Mouse (Mus musculus) hindbrain, embryonic 16.5 days (tissue): Measurements from ENCODE around the gene Arv1. TPM values are rescaled to one million over a fixed set of nuclear protein-coding genes. Genes with fewer than 3 reads are reported as not detected.

Source experiments
- ATAC-seq: fragments of 200-750 bp; cut with Nextera tagmentation; 2 replicates; pipeline ENCODE4 v1.8.0; 2017; ENCODE audit warnings: moderate TSS enrichment, moderate library complexity
- H3K27ac ChIP-seq: fragments of 300-500 bp; sonication (generic); 2 replicates; pipeline ENCODE4 v1.5.1; 2014; ENCODE audit warnings: low read depth, mild to moderate bottlenecking, control low read depth, low read length, moderate library complexity
- H3K27me3 ChIP-seq: fragments of 300-500 bp; sonication (generic); replicated peaks from 2 replicates; pipeline ENCODE4 v1.6.1; 2014; ENCODE audit warnings: low read length; ENCODE audit not compliant: control insufficient read depth, insufficient read depth
- H3K36me3 ChIP-seq: fragments of 300-500 bp; sonication (generic); 2 replicates; pipeline ENCODE4 v1.6.1; 2014; ENCODE audit warnings: mild to moderate bottlenecking, low read length, moderate library complexity, mixed read lengths; ENCODE audit not compliant: control insufficient read depth, insufficient read depth
- H3K4me1 ChIP-seq: fragments of 300-500 bp; sonication (generic); 2 replicates; pipeline ENCODE4 v1.6.1; 2014; ENCODE audit warnings: low read depth, low read length; ENCODE audit not compliant: control insufficient read depth, insufficient read depth
- H3K4me2 ChIP-seq: fragments of 300-500 bp; sonication (generic); 2 replicates; pipeline ENCODE4 v1.6.1; 2014; ENCODE audit warnings: mild to moderate bottlenecking, low read length, control low read depth, moderate library complexity
- H3K4me3 ChIP-seq: fragments of 300-500 bp; sonication (generic); 2 replicates; pipeline ENCODE4 v1.5.1; 2014; ENCODE audit warnings: mild to moderate bottlenecking, low read length, control low read depth, moderate library complexity
- H3K9ac ChIP-seq: fragments of 300-500 bp; sonication (generic); 2 replicates; pipeline ENCODE4 v1.6.1; 2014; ENCODE audit warnings: low read depth, mild to moderate bottlenecking, control low read depth, low read length, moderate library complexity
- H3K9me3 ChIP-seq: fragments of 300-500 bp; sonication (generic); 2 replicates; pipeline ENCODE4 v1.6.1; 2014; ENCODE audit warnings: mild to moderate bottlenecking, low read length, moderate library complexity; ENCODE audit not compliant: control insufficient read depth
- WGBS: fragments of 180-500 bp; shearing (Covaris S2); extraction: QIAGEN DNeasy Blood & Tissue Kit; methylation state at CpG from one replicate; pipeline ENCODE4 v1.1.7; 2014; 5-methylcytosine and 5-hydroxymethylcytosine counted together
- polyA plus RNA-seq: library from polyadenylated mRNA; unstranded; fragments of >200 nt; fragmentation: Nextera tagmentation; extraction: Ambion mirVana; gene quantifications from 2 replicates; pipeline ENCODE4 v1.2.1, GENCODE M21; 2015

The Arv1 gene
- polyA plus RNA-seq, result 32.1 and 33.6 TPM in 2 replicates

- under 1% methylated on average over 59 of the region's 59 CpGs for WGBS
- no peaks in the 10 kb centered on the region for H3K9me3 ChIP-seq
- H3K9ac ChIP-seq, result peak within 1 kb of the TSS; percentile 91
- no peaks in the 10 kb centered on the region; the same call in 1 of the 2 replicates for H3K36me3 ChIP-seq
- peak within 1 kb of the TSS; percentile 82 for H3K4me2 ChIP-seq
- ATAC-seq, result peak; percentile 99
- peak within 1 kb of the TSS; percentile 81 for H3K4me3 ChIP-seq
- H3K27me3 ChIP-seq, result no peaks in the 10 kb centered on the region
- peaks cover 18% of the 10 kb centered on the region for H3K4me1 ChIP-seq
- peak within 1 kb of the TSS; percentile 71 for H3K27ac ChIP-seq
Observed at GRCm38 (mm10) chr8:124721862-124722515, at the start of gene Arv1, which contains the start of gene Ttc13. Gene Arv1 (plus strand): TSS chr8:124722139. Gene Ttc13 (minus strand): TSS chr8:124721983.

- no peak overlapping the region for H3K4me2 ChIP-seq
- H3K27ac ChIP-seq, result no peak overlapping the region
- no peak for ATAC-seq
- peaks cover 4% of the 10 kb centered on the region for H3K4me1 ChIP-seq
- no peak overlapping the region for H3K4me3 ChIP-seq
- H3K9ac ChIP-seq, result no peak overlapping the region
- 96% methylated on average over 2 of the region's 2 CpGs for WGBS
- H3K36me3 ChIP-seq, result peaks cover 4% of the 10 kb centered on the region; the same call in 1 of the 2 replicates
- H3K27me3 ChIP-seq, result no peaks in the 10 kb centered on the region
- no peaks in the 10 kb centered on the region for H3K9me3 ChIP-seq
Observed at GRCm38 (mm10) chr8:124672345-124672744, 49.6 kb upstream of the Arv1 start.

- Histone ChIP-seq H3K4me3 (no peak overlapping the region), H3K9me3 (no peaks in the 10 kb centered on the region), H3K4me1 (peaks cover 4% of the 10 kb centered on the region), H3K4me2 (no peak overlapping the region), H3K36me3 (peaks cover 13% of the 10 kb centered on the region), H3K27me3 (no peaks in the 10 kb centered on the region), H3K9ac (peak overlapping the region; percentile 33), H3K27ac (peak overlapping the region; percentile 67; the same call in 1 of the 2 replicates)
- ATAC-seq, result peak; percentile 21; the same call in 1 of the 2 replicates
- WGBS, result 92% methylated on average over 4 of the region's 4 CpGs
Observed at GRCm38 (mm10) chr8:124676661-124677060, 45.3 kb upstream of the Arv1 start.

GRCm38 (mm10) chr8:124677078-124677477, 44.9 kb upstream of the Arv1 start:
- Histone ChIP-seq H3K4me1 (peaks cover 4% of the 10 kb centered on the region), H3K9ac (peak overlapping the region; percentile 33), H3K36me3 (peaks cover 18% of the 10 kb centered on the region), H3K27me3 (no peaks in the 10 kb centered on the region), H3K4me3 (no peak overlapping the region), H3K4me2 (no peak overlapping the region), H3K27ac (peak overlapping the region; percentile 67), H3K9me3 (no peaks in the 10 kb centered on the region)
- WGBS, result 83% methylated on average over 7 of the region's 7 CpGs
- peak; percentile 60 for ATAC-seq

- peak overlapping the region; percentile 67 for H3K27ac ChIP-seq
- no peaks in the 10 kb centered on the region for H3K9me3 ChIP-seq
- no peak overlapping the region for H3K4me3 ChIP-seq
- 49% methylated on average over 12 of the region's 12 CpGs for WGBS
- peaks cover 4% of the 10 kb centered on the region for H3K4me1 ChIP-seq
- peak; percentile 89 for ATAC-seq
- peak overlapping the region; percentile 33 for H3K9ac ChIP-seq
- no peaks in the 10 kb centered on the region for H3K27me3 ChIP-seq
- H3K4me2 ChIP-seq, result no peak overlapping the region
- H3K36me3 ChIP-seq, result peaks cover 19% of the 10 kb centered on the region
Observed at GRCm38 (mm10) chr8:124677486-124677885, 44.5 kb upstream of the Arv1 start.

- Histone ChIP-seq H3K4me3 (no peak overlapping the region), H3K4me2 (no peak overlapping the region), H3K27me3 (no peaks in the 10 kb centered on the region), H3K9ac (no peak overlapping the region), H3K27ac (no peak overlapping the region), H3K36me3 (peaks cover 19% of the 10 kb centered on the region), H3K4me1 (peaks cover 4% of the 10 kb centered on the region), H3K9me3 (no peaks in the 10 kb centered on the region)
- ATAC-seq, result no peak
- 91% methylated on average over 13 of the region's 13 CpGs for WGBS
Observed at GRCm38 (mm10) chr8:124678246-124678645, 43.7 kb upstream of the Arv1 start.

- no peaks in the 10 kb centered on the region for H3K9me3 ChIP-seq
- H3K27me3 ChIP-seq, result no peaks in the 10 kb centered on the region
- whole genome bisulfite sequencing, result 78% methylated on average over 10 of the region's 10 CpGs
- peaks cover 4% of the 10 kb centered on the region for H3K4me1 ChIP-seq
- H3K4me2 ChIP-seq, result no peak overlapping the region
- H3K36me3 ChIP-seq, result peaks cover 28% of the 10 kb centered on the region
- ATAC-seq, result no peak
- H3K27ac ChIP-seq, result no peak overlapping the region
- H3K9ac ChIP-seq, result no peak overlapping the region
- no peak overlapping the region for H3K4me3 ChIP-seq
Observed at GRCm38 (mm10) chr8:124681077-124681791, 40.7 kb upstream of the Arv1 start.

- Histone ChIP-seq H3K4me3 (no peak overlapping the region), H3K4me1 (peaks cover 4% of the 10 kb centered on the region), H3K36me3 (peaks cover 28% of the 10 kb centered on the region), H3K4me2 (no peak overlapping the region), H3K9ac (no peak overlapping the region), H3K27ac (no peak overlapping the region), H3K9me3 (no peaks in the 10 kb centered on the region), H3K27me3 (no peaks in the 10 kb centered on the region)
- WGBS, result 73% methylated on average over 10 of the region's 10 CpGs
- ATAC-seq, result no peak
Observed at GRCm38 (mm10) chr8:124681792-124682157, 40.2 kb upstream of the Arv1 start.

GRCm38 (mm10) chr8:124682218-124682617, 39.7 kb upstream of the Arv1 start:
- Histone ChIP-seq H3K27me3 (no peaks in the 10 kb centered on the region), H3K4me3 (no peak overlapping the region), H3K36me3 (peaks cover 28% of the 10 kb centered on the region), H3K9me3 (no peaks in the 10 kb centered on the region), H3K27ac (no peak overlapping the region), H3K4me2 (no peak overlapping the region), H3K9ac (no peak overlapping the region), H3K4me1 (peaks cover 2% of the 10 kb centered on the region; the same call in 1 of the 2 replicates)
- no peak for ATAC-seq
- WGBS, result 91% methylated on average over 10 of the region's 10 CpGs
